Mouse (Mus musculus) stomach, postnatal 0 days (tissue): ENCODE measurements around the gene Prss35. TPM values are rescaled to one million over a fixed set of nuclear protein-coding genes. Genes with fewer than 3 reads are reported as not detected.

Experiments
- ATAC-seq: fragments of 200-750 bp; cut with Nextera tagmentation; 2 replicates; pipeline ENCODE4 v1.8.0; 2017; ENCODE audit not compliant: low FRiP score, low TSS enrichment
- DNase-seq: peaks from one replicate; pipeline ENCODE4 v3.0.0-alpha.2; 2016; ENCODE audit warnings: low spot score
- H3K27ac ChIP-seq: fragments of 300-500 bp; sonication (generic); replicated peaks from 2 replicates; pipeline ENCODE4 v1.5.1; 2014; ENCODE audit warnings: mild to moderate bottlenecking, control low read depth
- H3K27me3 ChIP-seq: fragments of 300-500 bp; sonication (generic); 2 replicates; pipeline ENCODE4 v1.6.1; 2014; ENCODE audit warnings: low read length; ENCODE audit not compliant: control insufficient read depth, insufficient read depth
- H3K36me3 ChIP-seq: fragments of 300-500 bp; sonication (generic); 2 replicates; pipeline ENCODE4 v1.6.1; 2014; ENCODE audit warnings: low read length, mixed read lengths; ENCODE audit not compliant: control insufficient read depth, insufficient read depth
- H3K4me1 ChIP-seq: fragments of 300-500 bp; sonication (generic); replicated peaks from 2 replicates; pipeline ENCODE4 v1.6.1; 2014; ENCODE audit warnings: antibody characterized with exemption; ENCODE audit not compliant: control insufficient read depth, insufficient read depth
- H3K4me2 ChIP-seq: fragments of 300-500 bp; sonication (generic); replicated peaks from 2 replicates; pipeline ENCODE4 v1.6.1; 2014; ENCODE audit warnings: low read depth, mild to moderate bottlenecking, control low read depth, moderate library complexity
- H3K4me3 ChIP-seq: fragments of 300-500 bp; sonication (generic); 2 replicates; pipeline ENCODE4 v1.5.1; 2014; ENCODE audit warnings: low read depth, low read length, control low read depth
- H3K9ac ChIP-seq: fragments of 300-500 bp; sonication (generic); 2 replicates; pipeline ENCODE4 v1.6.1; 2014; ENCODE audit warnings: mild to moderate bottlenecking, low read length, control low read depth, mixed read lengths
- H3K9me3 ChIP-seq: fragments of 300-500 bp; sonication (generic); 2 replicates; pipeline ENCODE4 v1.6.1; 2016; ENCODE audit warnings: low read length; ENCODE audit not compliant: control insufficient read depth
- CTCF ChIP-seq: IDR thresholded peaks from 2 replicates; pipeline ENCODE4 v1.5.1; 2016; ENCODE audit warnings: antibody characterized with exemption, low read depth, mild to moderate bottlenecking, moderate library complexity
- EP300 ChIP-seq: optimal IDR thresholded peaks from 2 replicates; pipeline ENCODE3; 2016; ENCODE audit warnings: antibody characterized with exemption
- WGBS: fragments of 180-500 bp; shearing (Covaris S2); extraction: QIAGEN DNeasy Blood & Tissue Kit; methylation state at CpG from one replicate; pipeline ENCODE4 v1.1.7; 2014; 5-methylcytosine and 5-hydroxymethylcytosine counted together
- polyA plus RNA-seq: library from polyadenylated mRNA; unstranded; fragments of >200 nt; fragmentation: Nextera tagmentation; extraction: Ambion mirVana; gene quantifications from 2 replicates; pipeline ENCODE4 v1.2.1, GENCODE M21; 2015

Gene Prss35
- polyA plus RNA-seq, 1 experiment from 2014 or later: 4.6 TPM

DNA sequence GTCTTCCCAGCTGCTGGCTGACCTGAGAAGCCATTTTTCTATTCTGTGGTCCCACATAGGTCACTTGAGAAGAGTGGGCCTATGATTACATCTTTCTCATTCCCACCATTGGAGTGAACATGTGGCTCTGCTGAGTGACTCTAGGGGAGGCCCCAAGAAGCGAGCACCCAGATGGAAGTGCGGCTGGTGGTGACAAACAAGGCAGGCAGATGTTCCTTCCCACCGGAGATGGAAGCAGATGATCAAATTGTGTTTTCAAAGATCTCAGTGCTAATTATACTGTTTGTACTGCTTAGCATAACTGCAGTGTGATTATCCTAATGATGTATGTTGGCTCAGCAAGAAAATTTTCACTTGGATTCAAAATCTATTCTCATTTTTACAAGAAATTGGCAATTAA, 29.4 kb upstream of the Prss35 start:
- no peak for DNase-seq
- 89% methylated on average over 3 of the region's 3 CpGs for WGBS
- H3K9ac ChIP-seq: no peak overlapping the region
- TF ChIP-seq CTCF: no peak
- TF ChIP-seq EP300: no peak
- ATAC-seq: no peak
- H3K36me3 ChIP-seq: no peaks in the 10 kb centered on the region
- H3K27ac ChIP-seq: no peak overlapping the region
- H3K4me1 ChIP-seq: no peaks in the 10 kb centered on the region
- no peaks in the 10 kb centered on the region for H3K9me3 ChIP-seq
- H3K4me3 ChIP-seq: no peak overlapping the region
- H3K27me3 ChIP-seq: no peaks in the 10 kb centered on the region
- no peak overlapping the region for H3K4me2 ChIP-seq

DNA sequence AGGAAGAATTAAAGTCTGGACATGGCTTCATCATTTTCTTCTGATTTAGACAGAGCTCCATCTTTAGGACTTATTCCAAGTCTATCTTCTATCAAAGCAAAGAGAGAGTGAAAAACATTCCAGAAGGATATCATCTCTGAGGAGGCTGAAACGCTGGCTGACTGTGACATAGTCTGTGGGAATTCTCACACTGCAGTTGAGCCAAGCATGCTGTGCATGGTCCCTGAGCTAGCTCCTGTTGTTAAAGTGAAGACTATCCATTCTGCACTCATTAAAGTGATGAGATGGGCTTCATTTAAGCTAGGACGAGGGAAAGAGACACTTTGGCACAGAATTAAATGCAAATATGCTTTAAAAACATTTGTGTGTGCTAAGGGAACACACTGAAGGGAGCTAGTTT, 26.9 kb upstream of the Prss35 start:
- Histone ChIP-seq H3K4me2 (no peak overlapping the region), H3K27ac (no peak overlapping the region), H3K4me1 (no peaks in the 10 kb centered on the region), H3K4me3 (no peak overlapping the region), H3K36me3 (no peaks in the 10 kb centered on the region), H3K27me3 (no peaks in the 10 kb centered on the region), H3K9ac (no peak overlapping the region), H3K9me3 (no peaks in the 10 kb centered on the region)
- TF ChIP-seq CTCF: no peak
- TF ChIP-seq EP300: no peak
- 46% methylated on average over 2 of the region's 2 CpGs for WGBS
- ATAC-seq: no peak
- DNase-seq: no peak

DNA sequence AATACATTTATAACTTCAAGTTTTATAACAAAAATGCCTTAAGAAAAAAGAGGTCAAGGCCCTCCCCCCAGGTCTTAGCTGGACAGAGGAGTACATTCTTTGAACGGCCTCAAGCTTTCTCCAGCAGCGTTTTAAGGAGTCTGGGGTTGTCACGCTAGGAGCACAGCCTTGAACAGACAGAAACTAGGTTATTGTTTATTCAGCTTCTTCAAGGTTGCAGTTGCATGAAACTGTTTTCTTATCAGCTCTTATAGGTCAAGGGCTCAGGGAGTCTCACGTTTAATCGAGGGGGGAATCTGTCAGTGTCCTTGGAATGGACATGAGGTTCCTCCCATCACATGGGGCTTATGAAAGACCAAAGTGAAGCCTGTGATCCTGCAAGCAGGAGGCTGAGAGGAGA, 26.3 kb upstream of the Prss35 start:
- Histone ChIP-seq H3K9me3 (no peaks in the 10 kb centered on the region), H3K27me3 (no peaks in the 10 kb centered on the region), H3K9ac (no peak overlapping the region), H3K4me3 (no peak overlapping the region), H3K27ac (no peak overlapping the region), H3K4me1 (no peaks in the 10 kb centered on the region), H3K36me3 (no peaks in the 10 kb centered on the region), H3K4me2 (no peak overlapping the region)
- ATAC-seq (no peak), DNase-seq (no peak)
- 46% methylated on average over 5 of the region's 5 CpGs for WGBS
- TF ChIP-seq CTCF (no peak), EP300 (no peak)

DNA sequence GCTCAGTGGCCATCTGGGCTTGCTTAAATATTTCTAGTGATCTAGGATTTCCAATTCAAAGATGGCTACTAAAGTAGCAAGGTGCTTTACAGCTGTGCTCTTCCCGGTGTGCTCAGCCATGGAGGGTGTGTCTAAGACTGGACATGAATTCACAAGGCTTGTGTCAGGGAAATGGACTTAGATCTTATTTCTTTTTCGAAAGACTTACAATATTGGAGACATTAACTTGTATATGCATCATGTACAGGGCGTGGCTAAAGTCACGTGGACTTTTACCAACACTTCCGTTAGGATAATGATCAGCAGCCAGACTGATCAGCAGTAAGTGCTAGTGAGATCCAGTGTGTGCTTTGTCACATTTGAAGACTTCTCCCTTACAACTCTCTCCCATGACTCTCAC, 23.2 kb upstream of the Prss35 start:
- H3K36me3 ChIP-seq: no peaks in the 10 kb centered on the region
- H3K9ac ChIP-seq: no peak overlapping the region
- H3K4me2 ChIP-seq: no peak overlapping the region
- DNase-seq: no peak
- no peak for TF ChIP-seq CTCF
- TF ChIP-seq EP300: no peak
- no peak overlapping the region for H3K4me3 ChIP-seq
- H3K27ac ChIP-seq: no peak overlapping the region
- ATAC-seq: peak; percentile 40; the same call in 1 of the 2 replicates
- H3K9me3 ChIP-seq: no peaks in the 10 kb centered on the region
- no peaks in the 10 kb centered on the region for H3K4me1 ChIP-seq
- WGBS: 79% methylated on average over 5 of the region's 5 CpGs
- H3K27me3 ChIP-seq: no peaks in the 10 kb centered on the region

DNA sequence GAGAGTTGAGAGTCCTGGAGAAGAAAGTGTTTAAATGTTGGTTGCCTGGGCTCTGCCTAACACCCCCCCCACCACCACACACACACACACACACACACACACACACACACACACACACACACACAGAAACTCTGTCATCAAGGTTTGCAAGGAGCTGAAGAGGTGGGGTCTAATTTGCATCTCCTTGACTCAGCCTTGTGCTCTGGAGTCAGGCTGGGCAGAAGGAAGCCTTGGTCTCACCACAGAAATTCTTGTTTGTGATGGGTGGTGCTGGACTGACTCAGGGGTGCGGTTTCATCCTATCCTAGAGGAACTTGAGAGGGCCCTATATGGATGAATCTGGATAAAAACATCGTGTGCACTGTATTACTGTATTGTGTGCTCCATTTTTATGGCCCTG, 22.7 kb upstream of the Prss35 start:
- H3K4me2 ChIP-seq: no peak overlapping the region
- TF ChIP-seq CTCF: no peak
- TF ChIP-seq EP300: no peak
- peak; percentile 88 for ATAC-seq
- DNase-seq: no peak
- no peaks in the 10 kb centered on the region for H3K27me3 ChIP-seq
- no peak overlapping the region for H3K9ac ChIP-seq
- no peaks in the 10 kb centered on the region for H3K36me3 ChIP-seq
- H3K9me3 ChIP-seq: no peaks in the 10 kb centered on the region
- H3K4me3 ChIP-seq: no peak overlapping the region
- H3K27ac ChIP-seq: no peak overlapping the region
- 68% methylated on average over 2 of the region's 2 CpGs for WGBS
- no peaks in the 10 kb centered on the region for H3K4me1 ChIP-seq

DNA sequence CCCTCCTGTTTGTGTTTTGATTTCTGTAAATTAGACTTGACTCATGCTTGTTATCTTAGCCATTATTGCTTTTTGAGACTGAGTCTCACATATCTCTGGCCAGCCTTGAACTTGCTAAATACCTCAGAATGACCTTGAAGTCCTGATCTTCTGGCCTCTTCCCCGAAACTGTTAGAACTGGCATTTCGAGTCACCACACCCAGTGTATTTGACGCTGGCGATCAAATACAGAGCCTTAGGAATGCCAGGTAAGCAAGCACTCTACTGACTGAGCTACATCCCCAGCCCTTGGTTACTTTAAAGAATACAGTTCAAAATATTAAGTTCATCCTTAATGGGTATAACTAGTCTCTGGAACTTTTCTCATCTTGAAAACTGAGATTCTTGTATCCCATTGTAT, 18.4 kb upstream of the Prss35 start:
- no peak overlapping the region for H3K9ac ChIP-seq
- H3K27me3 ChIP-seq: no peaks in the 10 kb centered on the region
- no peak overlapping the region for H3K4me3 ChIP-seq
- H3K36me3 ChIP-seq: no peaks in the 10 kb centered on the region
- no peak overlapping the region for H3K4me2 ChIP-seq
- H3K27ac ChIP-seq: no peak overlapping the region
- no peaks in the 10 kb centered on the region; the same call in 1 of the 2 replicates for H3K4me1 ChIP-seq
- TF ChIP-seq EP300: no peak
- TF ChIP-seq CTCF: no peak
- DNase-seq: peak; percentile 26
- WGBS: 59% methylated on average over 4 of the region's 4 CpGs
- no peaks in the 10 kb centered on the region for H3K9me3 ChIP-seq
- ATAC-seq: no peak
